Mouse (Mus musculus): Measurements from ENCODE around the gene Igf1. TPM values are rescaled to one million over a fixed set of nuclear protein-coding genes. Genes with fewer than 3 reads are reported as not detected.

Igf1 gene
- polyA plus RNA-seq, 1 experiment, result 6.1 TPM

DNA sequence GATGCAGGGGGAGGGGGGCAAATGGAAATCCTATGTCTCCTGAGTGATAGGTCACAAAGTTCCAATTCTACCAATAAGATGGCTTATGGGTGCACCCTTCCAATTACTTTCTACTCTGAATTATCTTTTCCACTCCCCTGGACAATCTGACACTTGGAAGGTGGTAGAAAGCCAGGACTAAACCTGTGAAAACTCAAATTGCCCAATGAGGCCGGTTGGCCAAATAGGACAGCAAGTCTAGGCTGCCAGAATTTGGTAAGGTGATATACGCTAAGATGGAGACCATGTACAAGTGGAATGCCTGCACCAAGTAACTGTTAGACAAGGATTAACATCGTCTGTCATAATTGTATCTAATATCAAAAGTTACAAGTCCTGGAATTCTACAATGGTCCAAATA, 55.8 kb downstream of the Igf1 start:
- Histone ChIP-seq H3K4me1 (ENCODE audit: control insufficient read depth, insufficient read depth, insufficient read length, low read length) (no peaks in the 10 kb centered on the region), H3K4me3 (ENCODE audit: low read depth, low read length) (no peak overlapping the region), H3K27ac (ENCODE audit: insufficient read depth, low read depth, low read length) (no peak overlapping the region), H3K36me3 (ENCODE audit: control insufficient read depth, insufficient read depth, low read length) (no peaks in the 10 kb centered on the region), H3K27me3 (ENCODE audit: control insufficient read depth, insufficient read depth, low read length) (no peaks in the 10 kb centered on the region)
- 91% methylated on average over 3 of the region's 3 CpGs for WGBS
- no peak for TF ChIP-seq POLR2A (IDR thresholded peaks at IDR 0.05; ENCODE audit: low read depth, low read length)
- no peak for TF ChIP-seq CTCF (IDR thresholded peaks at IDR 0.05; ENCODE audit: extremely low read depth, insufficient read length, insufficient replicate concordance, low read depth, low read length)

DNA sequence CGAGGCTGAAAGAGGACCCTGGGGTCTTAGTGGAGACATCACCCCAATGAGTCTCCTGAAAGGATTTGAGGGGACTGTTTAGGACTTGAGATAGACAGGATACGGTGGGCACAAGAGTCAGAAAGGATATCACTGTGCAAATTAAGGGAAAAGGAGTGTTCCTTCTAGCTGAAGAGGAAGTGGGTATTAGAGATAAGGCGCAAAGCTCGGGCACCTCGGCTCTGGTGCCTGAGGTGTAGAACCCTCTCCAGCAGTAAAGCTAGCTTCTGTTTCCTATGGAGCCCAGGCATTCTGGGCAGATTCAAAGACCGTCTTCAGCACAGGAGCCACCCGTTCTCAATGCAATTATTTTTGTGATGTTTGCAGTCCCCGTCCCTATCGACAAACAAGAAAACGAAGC, 56.9 kb downstream of the Igf1 start:
- H3K4me1 ChIP-seq (ENCODE audit: control insufficient read depth, insufficient read depth, insufficient read length, low read length), result no peaks in the 10 kb centered on the region
- WGBS, result 22% methylated on average over 10 of the region's 10 CpGs
- no peak overlapping the region for H3K27ac ChIP-seq (ENCODE audit: insufficient read depth, low read depth, low read length)
- no peak overlapping the region for H3K4me3 ChIP-seq (ENCODE audit: low read depth, low read length)
- no peak for TF ChIP-seq POLR2A (IDR thresholded peaks at IDR 0.05; ENCODE audit: low read depth, low read length)
- TF ChIP-seq CTCF (IDR thresholded peaks at IDR 0.05; ENCODE audit: extremely low read depth, insufficient read length, insufficient replicate concordance, low read depth, low read length), result no peak
- H3K27me3 ChIP-seq (ENCODE audit: control insufficient read depth, insufficient read depth, low read length), result no peaks in the 10 kb centered on the region
- H3K36me3 ChIP-seq (ENCODE audit: control insufficient read depth, insufficient read depth, low read length), result no peaks in the 10 kb centered on the region

GRCm38 (mm10) chr10:87915782-87916181, 57.7 kb downstream of the Igf1 start:
- H3K4me1 ChIP-seq (ENCODE audit: control insufficient read depth, insufficient read depth, insufficient read length, low read length), result no peaks in the 10 kb centered on the region
- H3K27me3 ChIP-seq (ENCODE audit: control insufficient read depth, insufficient read depth, low read length), result no peaks in the 10 kb centered on the region
- TF ChIP-seq POLR2A (IDR thresholded peaks at IDR 0.05; ENCODE audit: low read depth, low read length) (no peak), CTCF (IDR thresholded peaks at IDR 0.05; ENCODE audit: extremely low read depth, insufficient read length, insufficient replicate concordance, low read depth, low read length) (no peak)
- no peak overlapping the region for H3K27ac ChIP-seq (ENCODE audit: insufficient read depth, low read depth, low read length)
- H3K36me3 ChIP-seq (ENCODE audit: control insufficient read depth, insufficient read depth, low read length), result no peaks in the 10 kb centered on the region
- no peak overlapping the region for H3K4me3 ChIP-seq (ENCODE audit: low read depth, low read length)
- WGBS, result 22% methylated on average over 3 of the region's 3 CpGs

DNA sequence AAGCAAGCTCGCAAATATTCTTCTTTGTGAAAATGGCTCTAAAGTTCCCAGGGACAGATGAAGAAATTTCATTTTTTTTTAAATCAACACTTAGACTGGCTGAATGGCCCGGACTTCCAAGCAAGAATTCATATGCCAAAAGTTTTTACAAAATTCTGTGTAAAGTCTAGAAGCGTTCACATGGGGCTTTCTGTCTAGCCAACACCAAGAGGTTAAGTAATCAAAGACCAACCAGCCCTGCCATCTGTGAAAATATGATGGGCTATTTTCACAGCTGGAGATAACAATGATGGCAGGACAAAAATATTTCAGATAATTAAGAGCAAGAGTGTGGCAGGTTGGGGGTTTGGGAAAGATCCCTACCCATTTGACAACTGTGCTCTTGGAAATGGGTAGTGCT, 64.2 kb downstream of the Igf1 start:
- H3K27me3 ChIP-seq (ENCODE audit: control insufficient read depth, insufficient read depth, low read length), result no peaks in the 10 kb centered on the region
- no peak for TF ChIP-seq CTCF (IDR thresholded peaks at IDR 0.05; ENCODE audit: extremely low read depth, insufficient read length, insufficient replicate concordance, low read depth, low read length)
- no peak for TF ChIP-seq POLR2A (IDR thresholded peaks at IDR 0.05; ENCODE audit: low read depth, low read length)
- H3K36me3 ChIP-seq (ENCODE audit: control insufficient read depth, insufficient read depth, low read length), result no peaks in the 10 kb centered on the region
- no peak overlapping the region for H3K4me3 ChIP-seq (ENCODE audit: low read depth, low read length)
- no peaks in the 10 kb centered on the region for H3K4me1 ChIP-seq (ENCODE audit: control insufficient read depth, insufficient read depth, insufficient read length, low read length)
- no peak overlapping the region for H3K27ac ChIP-seq (ENCODE audit: insufficient read depth, low read depth, low read length)
- WGBS, result 88% methylated on average over 3 of the region's 3 CpGs

- no peak for TF ChIP-seq POLR2A (IDR thresholded peaks at IDR 0.05; ENCODE audit: low read depth, low read length)
- TF ChIP-seq CTCF (IDR thresholded peaks at IDR 0.05; ENCODE audit: extremely low read depth, insufficient read length, insufficient replicate concordance, low read depth, low read length), result no peak
- no peak overlapping the region for H3K27ac ChIP-seq (ENCODE audit: insufficient read depth, low read depth, low read length)
Measured at GRCm38 (mm10) chr10:87926564-87926963, 68.5 kb downstream of the Igf1 start.

GRCm38 (mm10) chr10:87927131-87927609, 69.1 kb downstream of the Igf1 start:
- Histone ChIP-seq H3K27ac (ENCODE audit: insufficient read depth, low read depth, low read length) (no peak overlapping the region), H3K27me3 (ENCODE audit: control insufficient read depth, insufficient read depth, low read length) (no peaks in the 10 kb centered on the region), H3K36me3 (ENCODE audit: control insufficient read depth, insufficient read depth, low read length) (no peaks in the 10 kb centered on the region), H3K4me1 (ENCODE audit: control insufficient read depth, insufficient read depth, insufficient read length, low read length) (no peaks in the 10 kb centered on the region), H3K4me3 (ENCODE audit: low read depth, low read length) (no peak overlapping the region)
- TF ChIP-seq CTCF (IDR thresholded peaks at IDR 0.05; ENCODE audit: extremely low read depth, insufficient read length, insufficient replicate concordance, low read depth, low read length) (no peak), POLR2A (IDR thresholded peaks at IDR 0.05; ENCODE audit: low read depth, low read length) (no peak)
- WGBS, result 46% methylated on average over 6 of the region's 6 CpGs

More at GRCm38 (mm10) chr10:87926564-87926963, 68.5 kb downstream of the Igf1 start:
- Histone ChIP-seq H3K4me1 (ENCODE audit: control insufficient read depth, insufficient read depth, insufficient read length, low read length) (no peaks in the 10 kb centered on the region), H3K27me3 (ENCODE audit: control insufficient read depth, insufficient read depth, low read length) (no peaks in the 10 kb centered on the region), H3K36me3 (ENCODE audit: control insufficient read depth, insufficient read depth, low read length) (no peaks in the 10 kb centered on the region), H3K4me3 (ENCODE audit: low read depth, low read length) (no peak overlapping the region)
- WGBS, result 58% methylated on average over 8 of the region's 8 CpGs

DNA sequence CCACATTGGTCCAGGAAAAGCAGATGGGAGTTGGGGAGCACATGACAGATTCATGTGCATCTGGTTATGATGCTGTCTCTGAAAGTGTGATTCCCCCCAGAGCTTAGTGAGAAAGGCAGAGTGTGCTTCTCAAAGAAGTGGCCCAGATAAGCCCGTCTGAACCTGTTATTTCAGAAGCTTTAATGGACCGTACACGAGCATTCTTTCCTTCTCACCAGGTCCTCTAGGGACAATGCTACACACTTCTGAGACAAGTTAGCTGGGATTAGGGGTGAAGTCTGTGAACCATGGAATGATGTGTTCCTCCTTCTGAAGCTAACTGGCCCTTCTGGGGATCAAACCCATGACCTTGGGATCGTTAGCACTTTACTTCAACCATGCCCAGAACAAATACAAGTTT, 90.1 kb downstream of the Igf1 start:
- no peak overlapping the region for H3K4me3 ChIP-seq (ENCODE audit: low read depth, low read length)
- H3K4me1 ChIP-seq (ENCODE audit: control insufficient read depth, insufficient read depth, insufficient read length, low read length), result no peaks in the 10 kb centered on the region
- H3K27me3 ChIP-seq (ENCODE audit: control insufficient read depth, insufficient read depth, low read length), result no peaks in the 10 kb centered on the region
- H3K36me3 ChIP-seq (ENCODE audit: control insufficient read depth, insufficient read depth, low read length), result no peaks in the 10 kb centered on the region
- no peak overlapping the region for H3K27ac ChIP-seq (ENCODE audit: insufficient read depth, low read depth, low read length)
- WGBS, result 82% methylated on average over 4 of the region's 4 CpGs
- TF ChIP-seq POLR2A (IDR thresholded peaks at IDR 0.05; ENCODE audit: low read depth, low read length) (no peak), CTCF (IDR thresholded peaks at IDR 0.05; ENCODE audit: extremely low read depth, insufficient read length, insufficient replicate concordance, low read depth, low read length) (no peak)
